Mouse (Mus musculus) hindbrain, embryonic 11.5 days (tissue): ENCODE results near the gene Rpl26. TPM values are rescaled to one million over a fixed set of nuclear protein-coding genes. Genes with fewer than 3 reads are reported as not detected.
"Not testable (repeated sequence)": the region's sequence is repeated elsewhere in the genome, so short reads cannot be mapped to it uniquely, and the experiment has no call there.

Experiments
- ATAC-seq: fragments of 200-750 bp; cut with Nextera tagmentation; 2 replicates; pipeline ENCODE4 v1.8.0; 2017; ENCODE audit warnings: mild to moderate bottlenecking, moderate TSS enrichment, moderate library complexity; ENCODE audit not compliant: low FRiP score
- DNase-seq: peaks from one replicate; pipeline ENCODE4 v3.0.0-alpha.2; 2015; ENCODE audit warnings: low spot score
- H3K27ac ChIP-seq: fragments of 300-500 bp; sonication (generic); 2 replicates; pipeline ENCODE4 v1.5.1; 2014; ENCODE audit warnings: mild to moderate bottlenecking, low read depth, low read length
- H3K27me3 ChIP-seq: fragments of 300-500 bp; sonication (generic); 2 replicates; pipeline ENCODE4 v1.6.1; 2014; ENCODE audit warnings: mild to moderate bottlenecking, low read length, moderate library complexity, mixed read lengths; ENCODE audit not compliant: control insufficient read depth, insufficient read depth
- H3K36me3 ChIP-seq: fragments of 300-500 bp; sonication (generic); 2 replicates; pipeline ENCODE4 v1.6.1; 2014; ENCODE audit warnings: mild to moderate bottlenecking, low read length, moderate library complexity, mixed read lengths; ENCODE audit not compliant: control insufficient read depth, insufficient read depth
- H3K4me1 ChIP-seq: fragments of 300-500 bp; sonication (generic); replicated peaks from 2 replicates; pipeline ENCODE4 v1.6.1; 2014; ENCODE audit warnings: low read length, mixed read lengths; ENCODE audit not compliant: control insufficient read depth, insufficient read depth
- H3K4me2 ChIP-seq: fragments of 300-500 bp; sonication (generic); replicated peaks from 2 replicates; pipeline ENCODE4 v1.6.1; 2014; ENCODE audit warnings: mild to moderate bottlenecking, low read depth, low read length
- H3K4me3 ChIP-seq: fragments of 300-500 bp; sonication (generic); 2 replicates; pipeline ENCODE4 v1.5.1; 2014; ENCODE audit warnings: low read depth, low read length
- H3K9ac ChIP-seq: fragments of 300-500 bp; sonication (generic); 2 replicates; pipeline ENCODE4 v1.6.1; 2014; ENCODE audit warnings: low read depth, low read length
- H3K9me3 ChIP-seq: fragments of 300-500 bp; sonication (generic); 2 replicates; pipeline ENCODE4 v1.6.1; 2016; ENCODE audit warnings: low read length; ENCODE audit not compliant: control insufficient read depth
- WGBS: fragments of 180-500 bp; shearing (Covaris S2); extraction: QIAGEN DNeasy Blood & Tissue Kit; methylation state at CpG from one replicate; pipeline ENCODE4 v1.1.7; 2014; 5-methylcytosine and 5-hydroxymethylcytosine counted together
- polyA plus RNA-seq: library from polyadenylated mRNA; unstranded; fragments of >200 nt; fragmentation: Nextera tagmentation; extraction: Ambion mirVana; gene quantifications from 2 replicates; pipeline ENCODE4 v1.2.1, GENCODE M21; 2014

Rpl26 gene
- polyA plus RNA-seq, 1 experiment from 2014 or later = 854 TPM

GRCm38 (mm10) chr11:68914566-68914965, 13.2 kb downstream of the Rpl26 start:
- no peaks in the 10 kb centered on the region for H3K4me1 ChIP-seq
- H3K27me3 ChIP-seq = no peaks in the 10 kb centered on the region
- H3K27ac ChIP-seq = no peak overlapping the region
- DNase-seq (no peak), ATAC-seq (no peak)
- 93% methylated on average over 4 of the region's 4 CpGs for WGBS
- H3K9me3 ChIP-seq = no peaks in the 10 kb centered on the region
- H3K4me3 ChIP-seq = no peak overlapping the region
- H3K4me2 ChIP-seq = no peak overlapping the region
- H3K9ac ChIP-seq = no peak overlapping the region
- H3K36me3 ChIP-seq = no peaks in the 10 kb centered on the region

- no peaks in the 10 kb centered on the region for H3K9me3 ChIP-seq
- DNase-seq (no peak), ATAC-seq (no peak)
Measured at GRCm38 (mm10) chr11:68923191-68923590, 21.8 kb downstream of the Rpl26 start.

GRCm38 (mm10) chr11:68924749-68925148, 23.4 kb downstream of the Rpl26 start:
- H3K4me3 ChIP-seq = no peak overlapping the region
- WGBS = 83% methylated on average over 2 of the region's 2 CpGs
- H3K9ac ChIP-seq = no peak overlapping the region
- no peaks in the 10 kb centered on the region for H3K27me3 ChIP-seq
- H3K27ac ChIP-seq = no peak overlapping the region
- ATAC-seq = no peak
- H3K4me2 ChIP-seq = no peak overlapping the region
- no peaks in the 10 kb centered on the region for H3K9me3 ChIP-seq
- H3K4me1 ChIP-seq = no peaks in the 10 kb centered on the region
- H3K36me3 ChIP-seq = no peaks in the 10 kb centered on the region
- no peak for DNase-seq

More at GRCm38 (mm10) chr11:68923191-68923590, 21.8 kb downstream of the Rpl26 start:
- WGBS = 62% methylated on average over 3 of the region's 3 CpGs
- H3K4me2 ChIP-seq = no peak overlapping the region
- no peak overlapping the region for H3K9ac ChIP-seq
- no peaks in the 10 kb centered on the region for H3K36me3 ChIP-seq
- no peaks in the 10 kb centered on the region for H3K4me1 ChIP-seq
- H3K27ac ChIP-seq = no peak overlapping the region
- no peaks in the 10 kb centered on the region for H3K27me3 ChIP-seq
- H3K4me3 ChIP-seq = no peak overlapping the region

GRCm38 (mm10) chr11:68926981-68927380, 25.6 kb downstream of the Rpl26 start, which contains the start of gene Odf4:
TSS of gene Odf4 (minus strand) at chr11:68927081.
- Histone ChIP-seq H3K9me3 (no peaks in the 10 kb centered on the region), H3K9ac (no peak within 1 kb of the TSS), H3K27me3 (no peaks in the 10 kb centered on the region), H3K27ac (no peak within 1 kb of the TSS), H3K4me2 (no peak within 1 kb of the TSS), H3K4me3 (no peak within 1 kb of the TSS), H3K4me1 (no peaks in the 10 kb centered on the region), H3K36me3 (no peaks in the 10 kb centered on the region)
- DNase-seq = no peak
- no peak for ATAC-seq
- WGBS = 76% methylated on average over 3 of the region's 3 CpGs

GRCm38 (mm10) chr11:68929947-68930346, 28.6 kb downstream of the Rpl26 start:
- Histone ChIP-seq H3K4me2 (no peak overlapping the region), H3K36me3 (no peaks in the 10 kb centered on the region), H3K4me1 (no peaks in the 10 kb centered on the region), H3K4me3 (no peak overlapping the region), H3K27me3 (no peaks in the 10 kb centered on the region), H3K9me3 (no peaks in the 10 kb centered on the region), H3K27ac (no peak overlapping the region), H3K9ac (no peak overlapping the region)
- DNase-seq (no peak), ATAC-seq (no peak)
- 86% methylated on average over 6 of the region's 6 CpGs for WGBS

- no peaks in the 10 kb centered on the region for H3K4me1 ChIP-seq
- H3K27ac ChIP-seq = no peak overlapping the region
- no peak overlapping the region for H3K4me3 ChIP-seq
- ATAC-seq (no peak), DNase-seq (no peak)
- H3K4me2 ChIP-seq = no peak overlapping the region
- no peak overlapping the region for H3K9ac ChIP-seq
- H3K36me3 ChIP-seq = no peaks in the 10 kb centered on the region
- WGBS = 66% methylated on average over 5 of the region's 5 CpGs
- H3K27me3 ChIP-seq = no peaks in the 10 kb centered on the region
- no peaks in the 10 kb centered on the region for H3K9me3 ChIP-seq
Measured at GRCm38 (mm10) chr11:68933885-68934507, 32.6 kb downstream of the Rpl26 start.

- 94% methylated on average over 4 of the region's 4 CpGs for WGBS
Measured at GRCm38 (mm10) chr11:68936951-68937350, 35.6 kb downstream of the Rpl26 start.

GRCm38 (mm10) chr11:68939451-68940304, 38.3 kb downstream of the Rpl26 start:
- no peaks in the 10 kb centered on the region for H3K36me3 ChIP-seq
- H3K9me3 ChIP-seq = no peaks in the 10 kb centered on the region
- H3K4me3 ChIP-seq = peak overlapping the region; percentile 39
- WGBS = 4% methylated on average over 16 of the region's 16 CpGs
- peak; percentile 86 for DNase-seq
- peak overlapping the region; percentile 54 for H3K4me2 ChIP-seq
- H3K9ac ChIP-seq = peak overlapping the region; percentile 61
- no peaks in the 10 kb centered on the region for H3K4me1 ChIP-seq
- peak overlapping the region; percentile 44; the same call in 1 of the 2 replicates for H3K27ac ChIP-seq
- ATAC-seq = peak; percentile 99
- H3K27me3 ChIP-seq = no peaks in the 10 kb centered on the region

More at GRCm38 (mm10) chr11:68936951-68937350, 35.6 kb downstream of the Rpl26 start:
- not testable (repeated sequence) for ATAC-seq, H3K4me1 ChIP-seq, DNase-seq, H3K36me3 ChIP-seq, H3K27ac ChIP-seq, H3K9ac ChIP-seq, H3K4me2 ChIP-seq, H3K27me3 ChIP-seq, H3K4me3 ChIP-seq, H3K9me3 ChIP-seq
